Mouse (Mus musculus) stomach, embryonic 16.5 days (tissue): ENCODE data around the gene Ly6g5c. TPM values are rescaled to one million over a fixed set of nuclear protein-coding genes. Genes with fewer than 3 reads are reported as not detected.

Experiments used
- ATAC-seq: fragments of 200-750 bp; cut with Nextera tagmentation; 2 replicates; pipeline ENCODE4 v1.8.0; 2017; ENCODE audit warnings: moderate number of reproducible peaks, moderate TSS enrichment; ENCODE audit not compliant: insufficient read depth, low FRiP score
- H3K27ac ChIP-seq: fragments of 300-500 bp; sonication (generic); 2 replicates; pipeline ENCODE4 v1.5.1; 2014; ENCODE audit warnings: low read length
- H3K27me3 ChIP-seq: fragments of 300-500 bp; sonication (generic); 2 replicates; pipeline ENCODE4 v1.6.1; 2014; ENCODE audit warnings: low read length, control low read depth, mixed read lengths; ENCODE audit not compliant: control insufficient read depth, insufficient read depth
- H3K36me3 ChIP-seq: fragments of 300-500 bp; sonication (generic); 2 replicates; pipeline ENCODE4 v1.6.1; 2014; ENCODE audit warnings: low read length; ENCODE audit not compliant: control insufficient read depth, insufficient read depth
- H3K4me1 ChIP-seq: fragments of 300-500 bp; sonication (generic); 2 replicates; pipeline ENCODE4 v1.6.1; 2014; ENCODE audit warnings: low read length, control low read depth, mixed read lengths; ENCODE audit not compliant: control insufficient read depth, insufficient read depth
- H3K4me2 ChIP-seq: fragments of 300-500 bp; sonication (generic); 2 replicates; pipeline ENCODE4 v1.6.1; 2014; ENCODE audit warnings: low read depth, low read length, mixed read lengths
- H3K4me3 ChIP-seq: fragments of 300-500 bp; sonication (generic); replicated peaks from 2 replicates; pipeline ENCODE4 v1.5.1; 2014; ENCODE audit warnings: mild to moderate bottlenecking, low read length
- H3K9ac ChIP-seq: fragments of 300-500 bp; sonication (generic); 2 replicates; pipeline ENCODE4 v1.6.1; 2014; ENCODE audit warnings: low read length
- H3K9me3 ChIP-seq: fragments of 300-500 bp; sonication (generic); replicated peaks from 2 replicates; pipeline ENCODE4 v1.6.1; 2016; ENCODE audit warnings: low read length, control low read depth; ENCODE audit not compliant: control insufficient read depth
- WGBS: fragments of 180-500 bp; shearing (Covaris S2); extraction: QIAGEN DNeasy Blood & Tissue Kit; methylation state at CpG from one replicate; pipeline ENCODE4 v1.1.7; 2014; 5-methylcytosine and 5-hydroxymethylcytosine counted together
- polyA plus RNA-seq: library from polyadenylated mRNA; unstranded; fragments of >200 nt; fragmentation: Nextera tagmentation; extraction: Ambion mirVana; gene quantifications from 2 replicates; pipeline ENCODE4 v1.2.1, GENCODE M21; 2015

The Ly6g5c gene
- polyA plus RNA-seq, 1 experiment from 2014 or later, result not detected

- H3K9ac ChIP-seq, result peak within 1 kb of the TSS; percentile 93
- peak within 1 kb of the TSS; percentile 67 for H3K4me3 ChIP-seq
- H3K27me3 ChIP-seq, result no peaks in the 10 kb centered on the region
- peak within 1 kb of the TSS; percentile 75 for H3K4me2 ChIP-seq
- H3K4me1 ChIP-seq, result peaks cover 4% of the 10 kb centered on the region
- WGBS, result 3% methylated on average over 62 of the region's 67 CpGs
- H3K27ac ChIP-seq, result peak within 1 kb of the TSS; percentile 97
- H3K9me3 ChIP-seq, result no peaks in the 10 kb centered on the region
- H3K36me3 ChIP-seq, result peaks cover 12% of the 10 kb centered on the region; the same call in 1 of the 2 replicates
- ATAC-seq, result peak; percentile 99
Measured at GRCm38 (mm10) chr17:35088825-35089644, 19.0 kb upstream of the Ly6g5c start, which contains the start of gene Abhd16a. Abhd16a (plus strand) TSS chr17:35089263.

GRCm38 (mm10) chr17:35090166-35090932 lies 17.7 kb upstream of the Ly6g5c start:
- Histone ChIP-seq H3K4me1 (peaks cover 4% of the 10 kb centered on the region), H3K4me3 (peak overlapping the region; percentile 67), H3K36me3 (peaks cover 12% of the 10 kb centered on the region; the same call in 1 of the 2 replicates), H3K4me2 (peak overlapping the region; percentile 75), H3K9ac (peak overlapping the region; percentile 93), H3K9me3 (no peaks in the 10 kb centered on the region), H3K27me3 (no peaks in the 10 kb centered on the region), H3K27ac (peak overlapping the region; percentile 97; the same call in 1 of the 2 replicates)
- ATAC-seq, result no peak
- 59% methylated on average over 8 of the region's 8 CpGs for WGBS

- Histone ChIP-seq H3K36me3 (peaks cover 19% of the 10 kb centered on the region; the same call in 1 of the 2 replicates), H3K27me3 (no peaks in the 10 kb centered on the region), H3K4me2 (no peak overlapping the region), H3K27ac (no peak overlapping the region), H3K9me3 (no peaks in the 10 kb centered on the region), H3K4me3 (no peak overlapping the region), H3K4me1 (peaks cover 4% of the 10 kb centered on the region), H3K9ac (no peak overlapping the region)
- WGBS, result 90% methylated on average over 14 of the region's 14 CpGs
- no peak for ATAC-seq
Measured at GRCm38 (mm10) chr17:35092403-35093198, 15.5 kb upstream of the Ly6g5c start.

GRCm38 (mm10) chr17:35094475-35095365 lies 13.4 kb upstream of the Ly6g5c start:
- Histone ChIP-seq H3K27me3 (no peaks in the 10 kb centered on the region), H3K4me2 (no peak overlapping the region), H3K4me3 (no peak overlapping the region), H3K9ac (no peak overlapping the region), H3K4me1 (peaks cover 4% of the 10 kb centered on the region), H3K9me3 (no peaks in the 10 kb centered on the region), H3K36me3 (peaks cover 23% of the 10 kb centered on the region; the same call in 1 of the 2 replicates), H3K27ac (no peak overlapping the region)
- WGBS, result 87% methylated on average over 15 of the region's 15 CpGs
- ATAC-seq, result no peak

GRCm38 (mm10) chr17:35096597-35096996 lies 11.5 kb upstream of the Ly6g5c start:
- no peaks in the 10 kb centered on the region for H3K27me3 ChIP-seq
- no peak overlapping the region for H3K4me2 ChIP-seq
- ATAC-seq, result no peak
- no peaks in the 10 kb centered on the region for H3K9me3 ChIP-seq
- H3K4me1 ChIP-seq, result no peaks in the 10 kb centered on the region
- H3K4me3 ChIP-seq, result no peak overlapping the region
- H3K27ac ChIP-seq, result no peak overlapping the region
- no peak overlapping the region for H3K9ac ChIP-seq
- peaks cover 20% of the 10 kb centered on the region; the same call in 1 of the 2 replicates for H3K36me3 ChIP-seq
- WGBS, result 87% methylated on average over 12 of the region's 12 CpGs

- Histone ChIP-seq H3K4me3 (no peak overlapping the region), H3K27ac (no peak overlapping the region), H3K27me3 (no peaks in the 10 kb centered on the region), H3K9ac (no peak overlapping the region), H3K4me1 (no peaks in the 10 kb centered on the region), H3K4me2 (no peak overlapping the region), H3K9me3 (no peaks in the 10 kb centered on the region), H3K36me3 (peaks cover 21% of the 10 kb centered on the region; the same call in 1 of the 2 replicates)
- 88% methylated on average over 12 of the region's 12 CpGs for WGBS
- ATAC-seq, result no peak
Measured at GRCm38 (mm10) chr17:35097164-35097655, 10.9 kb upstream of the Ly6g5c start.

GRCm38 (mm10) chr17:35100196-35100765 lies 7.8 kb upstream of the Ly6g5c start:
- no peaks in the 10 kb centered on the region for H3K4me1 ChIP-seq
- ATAC-seq, result no peak
- H3K27me3 ChIP-seq, result no peaks in the 10 kb centered on the region
- WGBS, result 52% methylated on average over 10 of the region's 10 CpGs
- no peak overlapping the region for H3K4me2 ChIP-seq
- no peak overlapping the region for H3K4me3 ChIP-seq
- H3K9ac ChIP-seq, result no peak overlapping the region
- H3K9me3 ChIP-seq, result no peaks in the 10 kb centered on the region
- H3K36me3 ChIP-seq, result peaks cover 23% of the 10 kb centered on the region; the same call in 1 of the 2 replicates
- no peak overlapping the region for H3K27ac ChIP-seq
